Mouse (Mus musculus): ENCODE measurements around the gene Dlg2.

- TF ChIP-seq POLR2A (IDR thresholded peaks at IDR 0.05; ENCODE audit: insufficient read depth, low read depth, low read length) (no peak), EP300 (IDR thresholded peaks at IDR 0.05; ENCODE audit: insufficient read depth, low read depth, low read length) (no peak), CTCF (IDR thresholded peaks at IDR 0.05) (peak; percentile 71)
Observed at GRCm38 (mm10) chr7:92027049-92027448, 1550.6 kb downstream of the Dlg2 start.
